Mouse (Mus musculus) right cerebral cortex, postnatal 10 days (tissue): ENCODE measurements around the gene Aldh18a1.
"Not testable (repeated sequence)": the region's sequence is repeated elsewhere in the genome, so short reads cannot be mapped to it uniquely, and the experiment has no call there.

Source experiments
- DNase-seq, 2 experiments: peaks; one replicate each; pipeline ENCODE4 v3.0.0; 2021; ENCODE audit warnings: low spot score in 2 of 2

Gene Aldh18a1

DNA sequence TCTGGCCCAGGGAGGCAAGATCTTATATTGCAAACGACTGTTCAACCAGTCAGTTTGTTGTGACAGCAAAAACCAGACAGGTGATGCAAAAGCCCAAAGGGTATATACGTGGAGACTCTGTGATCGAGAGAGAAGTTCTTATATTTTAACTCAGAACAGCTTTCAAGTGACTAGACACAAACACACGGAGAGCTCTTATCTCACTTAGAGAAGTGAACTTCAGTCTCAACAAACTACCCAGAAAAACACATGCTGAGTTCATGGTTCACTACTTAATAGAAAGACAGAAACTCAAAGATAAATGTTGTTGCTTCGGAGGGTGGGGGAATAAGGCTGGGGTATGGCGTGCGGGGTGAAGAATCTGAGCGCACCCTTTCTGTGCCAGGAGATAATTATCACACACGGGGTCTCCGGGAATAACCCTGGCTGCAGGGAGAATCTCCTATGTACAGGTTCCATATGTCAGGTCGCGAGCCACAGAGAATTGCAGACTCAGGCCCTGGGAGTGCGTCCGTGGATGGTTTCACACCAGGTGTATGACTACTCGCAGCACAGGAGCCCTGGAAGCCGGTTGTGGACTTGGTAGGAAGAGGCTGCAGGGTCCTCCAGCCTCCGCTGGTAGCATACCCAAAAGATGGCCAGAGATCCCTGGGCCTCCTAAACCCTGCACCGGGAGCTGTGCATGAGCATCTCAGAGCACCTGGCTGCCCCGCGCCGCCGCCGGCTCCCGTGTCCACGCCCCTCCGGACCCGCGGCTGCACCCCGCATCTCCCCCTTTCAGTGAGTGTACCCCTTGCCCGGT is 571 bp downstream of the Aldh18a1 start:
- peak in 1 of 2 experiments; percentile 34 for DNase-seq

DNA sequence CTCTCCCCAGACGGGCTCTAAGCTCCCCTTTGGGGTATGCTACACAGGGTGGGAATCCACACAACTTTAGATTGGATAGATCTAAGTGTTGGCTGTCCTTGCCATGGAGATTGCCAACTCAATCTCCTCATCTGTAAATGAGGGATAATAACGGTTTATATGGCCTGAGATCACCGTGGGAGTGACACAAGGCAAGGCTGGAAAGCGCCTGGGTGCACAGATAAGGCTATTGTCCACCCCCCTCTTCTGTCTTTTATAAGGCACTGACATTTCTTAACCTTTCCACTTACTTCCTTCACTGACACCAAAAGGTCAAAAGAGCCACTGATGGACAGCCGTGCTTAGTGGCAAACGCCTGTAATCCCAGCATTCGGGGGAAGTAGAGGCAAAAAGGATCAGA is 1.4 kb downstream of the Aldh18a1 start:
- no peak for DNase-seq

DNA sequence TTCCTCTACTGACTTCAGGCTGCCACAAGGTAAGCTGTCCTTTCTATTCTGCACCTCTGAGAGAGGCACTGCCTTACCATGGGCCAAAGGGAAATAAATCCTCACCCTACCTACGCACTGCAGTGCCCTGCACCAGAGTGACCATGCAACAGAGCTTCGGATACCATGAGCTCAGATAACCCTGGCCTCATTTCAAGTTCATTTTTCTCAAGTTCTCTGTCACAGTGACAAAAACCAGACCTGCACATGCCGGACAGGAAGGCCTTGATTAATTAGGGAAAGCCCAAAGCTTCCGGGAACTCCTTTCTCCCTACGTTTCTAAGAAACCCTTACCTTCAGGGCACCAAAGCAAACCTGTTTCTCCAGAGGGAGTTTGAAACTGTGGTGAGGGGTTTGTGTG is 6.6 kb downstream of the Aldh18a1 start:
- no peak for DNase-seq

DNA sequence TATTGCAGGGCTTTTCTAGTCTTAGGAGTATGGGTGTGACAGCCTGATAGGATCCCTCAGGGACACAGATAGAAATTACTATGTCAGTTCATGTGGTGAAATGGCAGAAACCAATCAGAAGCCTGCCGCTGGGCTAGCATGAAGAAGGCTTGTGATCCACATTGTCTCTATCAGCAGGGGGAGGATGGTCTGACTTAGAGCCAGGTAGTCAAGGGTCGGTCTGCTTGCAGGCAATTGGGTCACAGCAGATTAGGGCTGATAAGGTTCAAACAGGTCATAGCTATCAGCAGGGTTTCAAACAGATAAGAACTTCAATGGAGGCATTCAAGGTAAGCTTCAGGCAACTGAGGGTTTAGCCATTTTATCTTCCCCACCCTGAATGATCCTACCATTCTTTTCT is 7.4 kb downstream of the Aldh18a1 start:
- no peak for DNase-seq

DNA sequence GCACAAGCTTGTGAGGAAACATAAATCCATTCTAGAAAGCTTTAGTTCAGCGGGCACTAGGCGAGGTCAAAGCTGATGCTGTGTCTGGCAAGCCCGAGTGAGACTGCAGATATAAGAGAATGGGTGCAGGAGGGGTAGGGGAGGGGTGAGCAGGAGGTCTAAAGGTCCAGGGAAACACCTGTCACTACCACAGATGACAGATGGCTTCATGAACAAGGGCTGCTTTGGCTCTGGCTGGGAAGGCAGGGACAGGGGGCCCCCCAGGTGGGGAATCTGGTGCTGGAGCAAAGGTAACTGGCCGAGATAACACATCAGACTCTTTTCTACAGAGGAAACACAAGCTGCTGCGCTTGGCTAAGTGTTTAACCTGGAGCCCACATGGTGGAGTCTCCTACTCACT is 12.8 kb downstream of the Aldh18a1 start:
- no peak for DNase-seq

DNA sequence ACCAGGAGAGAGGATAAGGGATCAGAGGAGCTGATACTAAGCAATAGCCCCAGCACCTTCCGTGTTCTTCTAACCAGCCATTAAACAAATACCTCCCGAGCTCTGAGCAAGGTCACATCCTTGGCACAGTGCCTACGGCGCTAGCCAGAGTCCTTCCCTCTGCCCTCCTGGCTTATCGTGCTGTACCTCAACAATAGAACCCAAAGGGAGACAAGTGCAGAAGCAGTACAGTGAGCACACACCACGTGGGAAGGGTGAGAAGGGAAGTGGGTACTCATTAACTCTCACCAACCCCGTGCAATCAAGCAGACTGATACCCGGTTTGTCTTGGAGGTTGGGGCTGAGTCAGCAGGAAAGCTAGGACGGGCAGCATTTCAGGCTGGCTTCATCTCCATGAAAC is 17.5 kb downstream of the Aldh18a1 start:
- no peak for DNase-seq

DNA sequence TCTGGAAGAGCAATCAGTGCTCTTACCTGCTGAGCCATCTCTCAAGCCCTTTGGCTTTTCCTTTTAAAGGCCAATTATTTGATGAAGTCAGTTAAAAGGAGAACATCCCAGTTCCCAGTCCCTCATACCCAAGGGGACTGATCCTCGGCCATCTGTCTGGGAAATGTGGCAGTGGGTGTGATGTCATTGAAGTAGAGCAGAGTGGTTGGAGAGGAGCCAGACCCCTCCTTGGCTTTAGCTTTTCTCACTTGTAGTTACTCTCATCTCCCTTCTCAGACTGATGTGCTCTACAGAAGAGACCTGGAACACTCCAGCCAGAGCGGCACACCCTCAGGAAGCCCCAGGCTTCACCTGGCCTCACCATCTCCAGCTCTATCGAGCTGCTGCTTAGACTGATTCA is 20.6 kb downstream of the Aldh18a1 start:
- DNase-seq = no peak

DNA sequence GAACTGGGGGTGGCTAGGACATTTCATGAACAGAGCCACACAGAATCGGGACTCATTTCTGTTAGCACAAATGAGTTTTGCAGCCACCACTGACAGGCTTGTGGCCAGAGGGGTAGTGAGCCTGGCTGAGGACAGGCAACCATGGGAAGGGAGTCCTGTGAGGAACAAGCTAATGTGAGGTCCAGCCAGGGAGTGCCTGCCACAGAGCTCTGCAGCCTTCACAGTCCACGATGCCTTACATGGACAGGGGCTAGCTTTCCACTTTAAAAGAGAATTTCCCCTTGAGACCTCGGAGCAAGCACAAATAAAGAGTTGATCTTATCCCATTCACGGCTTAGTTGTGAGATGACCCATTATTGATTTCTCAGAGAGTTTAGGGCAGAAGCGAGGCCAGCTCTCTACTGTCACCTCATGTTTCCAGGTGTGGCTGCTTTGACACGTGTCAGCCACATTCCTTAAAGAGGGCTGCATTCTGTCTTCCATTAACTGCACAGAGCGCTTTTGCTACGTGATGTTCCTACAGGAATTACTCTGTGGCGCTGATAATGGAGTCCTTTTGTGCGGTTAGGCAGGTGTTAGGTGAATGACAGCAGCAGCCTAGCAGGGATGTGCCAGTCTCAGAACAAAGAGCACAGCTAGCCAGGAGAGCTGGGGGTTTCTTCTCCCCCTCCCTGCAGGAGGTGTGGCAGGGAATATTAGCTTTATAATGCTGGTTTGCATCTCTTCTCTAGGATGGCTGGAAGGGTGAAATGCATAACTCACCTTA is 24.2 kb downstream of the Aldh18a1 start:
- no peak for DNase-seq

DNA sequence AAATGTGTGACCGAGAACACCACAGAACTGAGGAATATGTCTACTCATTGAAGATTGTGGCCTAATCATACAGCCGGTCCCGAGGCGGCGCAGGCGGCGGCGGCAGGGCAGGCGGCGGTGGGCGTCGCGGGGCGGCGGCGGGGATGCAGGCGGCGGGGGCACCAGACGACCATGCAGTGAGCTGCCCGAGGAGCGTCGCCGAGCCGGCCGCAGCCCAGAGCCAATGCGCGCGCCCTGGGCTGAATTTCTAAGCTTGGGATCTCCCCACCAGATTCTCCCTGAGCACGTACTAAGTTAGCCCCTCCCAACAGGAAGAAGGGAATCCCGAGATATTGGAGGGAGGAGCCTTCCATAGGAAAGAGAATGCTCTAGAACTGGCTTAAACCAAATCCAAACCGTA is 26.7 kb downstream of the Aldh18a1 start:
- not testable (repeated sequence) for DNase-seq

DNA sequence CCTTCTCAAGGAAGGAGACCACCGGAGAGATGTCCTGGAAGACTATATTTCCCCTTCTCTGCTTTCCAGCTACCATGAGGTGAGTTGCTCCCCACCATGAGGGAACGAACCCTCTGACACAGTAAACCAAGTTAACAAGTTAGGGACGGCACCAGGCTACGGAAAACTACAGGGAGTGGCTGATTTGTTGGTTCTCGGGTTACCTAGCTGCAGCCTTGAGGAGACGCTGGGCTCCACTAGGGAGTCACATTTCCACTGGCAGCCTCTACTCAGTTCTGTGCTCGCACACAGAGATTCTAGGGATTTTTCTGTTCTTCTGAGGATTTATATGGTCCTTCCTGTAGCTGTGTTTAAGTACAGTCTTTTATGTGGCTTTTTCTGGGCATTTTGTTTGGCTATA is 32.2 kb downstream of the Aldh18a1 start:
- no peak for DNase-seq

DNA sequence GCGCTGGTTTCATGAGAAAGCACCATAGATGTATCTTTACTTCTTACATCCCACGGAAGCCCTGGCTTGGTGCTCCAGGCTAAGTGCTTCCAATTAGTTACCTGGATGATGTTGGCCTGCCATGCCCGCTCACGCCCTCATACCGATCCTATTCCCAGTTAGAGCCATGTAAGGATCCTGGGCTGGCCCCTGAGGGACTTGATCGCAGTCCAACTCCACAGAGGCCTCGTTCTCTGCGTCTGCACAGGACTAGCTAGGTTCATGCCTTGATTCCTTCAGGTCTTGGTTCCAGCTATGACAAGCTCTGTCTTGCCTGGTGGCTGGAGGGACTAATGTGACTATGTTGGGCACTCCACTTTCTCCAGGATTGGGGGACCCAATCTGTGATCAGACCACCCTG is 33.1 kb downstream of the Aldh18a1 start:
- DNase-seq = no peak

DNA sequence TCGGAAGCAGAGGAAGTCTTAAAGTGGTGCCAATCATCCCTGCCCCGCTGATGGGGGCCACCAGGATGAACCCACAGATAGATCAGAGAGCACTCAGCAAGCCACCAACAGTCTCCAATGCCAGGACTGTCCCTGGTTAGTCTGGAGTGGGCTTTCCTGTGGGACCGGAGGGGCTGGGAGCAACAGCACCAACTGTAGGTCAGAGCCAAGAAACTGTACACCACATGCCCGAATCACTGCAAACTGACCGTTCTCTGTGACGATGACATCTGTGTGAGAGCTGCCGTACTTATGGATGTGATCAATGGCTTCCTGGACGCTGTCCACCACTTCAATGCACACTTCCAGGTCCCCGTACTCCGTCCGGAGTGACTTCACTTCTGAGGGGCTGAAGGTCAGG is 33.9 kb downstream of the Aldh18a1 start:
- DNase-seq = no peak

DNA sequence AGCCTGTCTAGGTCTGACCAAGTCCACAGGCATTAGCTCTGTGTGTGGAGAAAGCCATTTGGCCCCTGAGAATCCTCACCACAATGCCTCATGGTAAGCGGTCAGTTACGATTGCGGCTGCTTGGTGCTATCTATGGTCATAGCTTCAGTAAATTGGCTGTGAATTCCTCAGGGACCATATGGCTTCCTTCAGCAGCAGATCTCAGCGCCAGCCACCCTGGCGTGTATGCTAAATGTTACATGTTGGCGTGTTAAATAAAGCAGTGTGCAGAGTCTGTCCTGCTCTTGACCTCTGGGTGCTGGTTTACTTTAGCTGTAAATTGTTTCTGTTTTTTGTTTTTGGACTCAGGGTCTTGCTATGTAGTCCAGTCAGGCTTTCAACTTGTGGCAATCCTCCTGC is 34.4 kb downstream of the Aldh18a1 start:
- DNase-seq = peak in 1 of 2 experiments; percentile 46

DNA sequence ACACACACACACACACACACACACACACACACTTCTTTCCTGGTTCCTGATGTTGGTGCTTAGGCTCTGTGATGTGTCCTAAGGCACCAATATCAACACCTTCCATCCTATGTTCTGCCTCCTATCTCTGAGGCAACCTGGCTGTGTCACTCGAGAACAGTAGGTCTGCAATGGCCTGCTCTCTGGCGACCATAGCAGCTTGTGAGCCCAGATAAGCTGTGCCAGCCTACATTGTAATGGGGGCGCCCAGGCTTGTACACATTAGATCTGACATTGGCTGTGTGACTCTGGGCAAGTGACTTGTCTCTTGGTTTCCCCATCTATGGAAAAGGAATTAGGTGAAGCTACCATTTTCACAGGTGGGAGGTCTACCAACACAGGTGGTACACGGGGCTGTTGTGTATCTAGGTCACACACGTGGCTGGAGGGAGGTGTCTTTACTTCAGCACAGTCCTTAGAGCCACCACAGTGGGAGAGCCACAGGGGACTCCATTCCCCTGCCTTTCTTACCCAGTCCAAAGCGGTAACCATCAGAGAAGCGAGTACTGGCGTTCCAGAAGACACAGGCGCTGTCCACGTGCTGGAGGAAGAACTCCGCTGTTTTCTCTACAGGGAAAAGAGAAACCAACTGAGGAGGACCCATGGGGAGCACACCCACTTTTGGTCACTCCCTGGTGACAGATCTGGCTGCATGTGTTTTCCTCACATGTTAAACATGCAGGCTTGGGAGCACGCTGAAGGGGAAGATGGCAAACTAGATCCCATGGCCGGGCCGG is 35.1 kb downstream of the Aldh18a1 start:
- DNase-seq = no peak

DNA sequence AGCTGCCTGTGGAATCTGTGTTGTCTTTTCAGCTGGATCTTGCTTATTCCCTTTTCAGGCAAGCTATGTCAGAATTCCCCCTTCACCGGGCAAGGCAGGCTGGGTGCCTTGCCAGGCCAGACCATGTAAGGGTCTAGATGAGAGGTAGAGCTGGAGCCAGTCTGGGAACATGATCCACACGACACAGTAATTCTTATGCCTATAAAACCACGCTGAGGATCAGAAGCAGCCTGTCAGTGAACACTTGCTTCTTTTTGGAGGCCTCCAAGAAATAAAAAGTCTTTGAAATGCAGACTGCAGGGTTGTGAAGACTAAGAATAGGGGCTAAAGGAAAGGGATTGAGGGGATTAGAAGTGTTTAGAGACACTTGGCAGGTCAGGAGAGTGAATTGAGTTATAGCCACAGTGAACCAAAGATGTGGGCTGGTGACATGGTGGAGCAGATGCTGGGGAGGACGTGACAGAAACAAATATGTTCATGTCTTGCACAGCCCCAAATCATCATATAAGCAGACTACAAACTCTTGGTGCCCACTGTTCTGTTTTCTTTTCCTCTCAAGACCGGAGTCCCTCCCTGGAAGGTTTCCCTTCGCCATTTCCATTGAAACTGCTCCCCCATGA is 38.6 kb downstream of the Aldh18a1 start:
- no peak for DNase-seq

DNA sequence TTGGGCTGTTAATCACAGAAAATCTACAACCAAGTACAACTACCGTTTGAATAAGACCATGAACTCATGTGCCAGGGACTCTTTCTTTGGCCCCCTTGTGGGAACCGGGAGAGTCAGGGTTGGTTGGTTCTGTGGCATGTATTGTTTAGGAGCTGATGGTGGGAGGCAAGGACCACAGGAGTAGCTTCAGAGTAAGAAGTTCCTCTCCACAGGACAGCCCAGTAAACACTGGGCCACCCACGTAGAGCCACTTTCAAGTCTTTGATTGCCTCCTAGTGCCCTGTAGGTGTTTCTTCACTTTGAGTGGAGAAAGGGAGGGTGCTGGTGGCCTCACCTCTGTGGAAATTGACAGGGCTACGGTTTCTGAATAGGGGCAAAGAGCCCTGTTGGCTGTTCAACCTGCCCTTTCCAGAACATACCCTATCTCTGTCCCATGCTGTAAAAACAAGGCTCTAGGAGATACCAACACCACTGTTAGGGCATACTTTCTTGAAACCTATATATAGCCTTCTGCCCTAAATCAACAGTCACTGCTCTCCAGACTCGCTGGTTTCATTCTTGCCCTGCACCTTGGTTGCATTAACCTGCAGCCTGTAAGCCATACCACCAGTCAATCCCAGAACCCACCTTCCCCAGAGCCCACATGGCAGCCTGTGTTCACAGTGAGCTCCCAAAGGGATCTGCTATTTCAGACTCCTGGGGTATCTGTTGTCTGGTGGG is 39.3 kb downstream of the Aldh18a1 start:
- DNase-seq = no peak

DNA sequence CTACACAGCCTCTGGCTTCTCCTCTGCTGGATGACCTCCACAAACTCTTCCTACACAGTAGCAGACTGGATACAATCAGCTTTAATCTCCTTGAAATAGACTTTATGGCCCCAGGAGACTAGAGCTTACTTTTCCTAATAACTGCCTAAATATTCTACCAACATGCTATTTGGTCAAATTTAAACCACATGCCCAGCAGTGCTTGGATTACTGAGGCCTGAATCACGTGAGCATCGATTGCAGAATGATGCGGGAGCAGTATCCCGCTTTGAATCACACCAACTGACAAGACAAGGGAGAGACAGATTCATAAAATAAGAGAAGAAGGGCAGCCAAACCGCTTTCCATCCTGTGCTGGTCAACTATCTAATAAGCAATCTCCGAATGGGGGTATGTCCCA is 39.9 kb downstream of the Aldh18a1 start:
- no peak for DNase-seq

DNA sequence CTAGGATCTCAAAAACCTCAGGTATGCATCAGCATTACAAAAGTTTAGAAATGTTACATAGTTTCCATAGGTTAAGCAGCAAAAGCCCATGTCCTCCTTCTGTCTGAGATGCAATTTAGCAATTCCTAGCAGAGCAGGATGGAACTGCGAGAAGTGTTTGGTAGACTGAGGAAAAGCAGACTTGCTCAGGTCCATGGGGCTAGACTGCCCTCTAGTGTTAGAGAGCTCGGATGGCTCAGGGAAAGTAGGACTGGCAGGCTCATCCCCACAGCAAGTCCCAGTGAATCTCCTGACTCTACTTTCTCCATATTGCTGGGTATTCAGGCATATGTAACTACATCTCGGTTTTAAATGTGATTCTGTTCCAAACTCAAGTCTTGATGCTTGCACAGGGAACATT is 43.4 kb downstream of the Aldh18a1 start:
- DNase-seq = peak; percentile 78 to 84

DNA sequence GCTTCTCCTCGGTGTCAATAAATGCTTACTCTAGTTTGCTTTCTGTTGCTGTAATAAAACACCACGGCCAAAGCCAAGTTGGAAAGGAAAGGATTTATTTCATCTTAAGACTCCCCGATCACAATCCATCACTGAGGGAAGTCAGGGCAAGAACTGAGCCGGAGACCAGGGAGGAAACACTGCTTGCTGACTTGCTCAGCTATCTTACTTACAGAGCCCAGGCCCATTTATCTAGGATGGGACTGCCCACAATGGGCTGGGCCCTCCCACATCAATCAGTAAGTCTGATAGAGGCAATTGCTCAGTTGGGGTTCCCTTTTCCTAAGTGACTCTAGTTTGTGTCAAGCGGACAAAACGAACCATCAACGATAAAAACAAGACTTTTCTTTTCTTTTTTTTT is 45.5 kb downstream of the Aldh18a1 start:
- DNase-seq = no peak

DNA sequence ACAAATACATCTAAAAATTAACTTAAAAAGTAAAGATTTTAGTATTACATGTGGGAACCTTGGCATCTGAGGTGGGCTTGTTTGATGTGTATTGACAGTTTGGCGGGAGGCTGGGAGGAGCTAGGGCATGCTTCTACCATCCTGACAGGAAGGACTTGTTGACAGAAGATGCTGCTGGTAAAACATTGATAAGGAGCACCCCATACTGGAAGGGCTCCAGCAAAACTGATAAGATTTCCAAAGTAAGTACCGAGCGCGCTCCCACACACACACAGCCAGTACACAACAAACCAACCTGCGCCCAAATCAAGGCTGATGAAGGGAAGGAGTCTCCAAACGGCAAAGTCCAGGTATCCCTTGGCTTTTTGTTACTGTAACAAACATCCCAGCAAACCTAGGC is 51.7 kb downstream of the Aldh18a1 start:
- no peak for DNase-seq

DNA sequence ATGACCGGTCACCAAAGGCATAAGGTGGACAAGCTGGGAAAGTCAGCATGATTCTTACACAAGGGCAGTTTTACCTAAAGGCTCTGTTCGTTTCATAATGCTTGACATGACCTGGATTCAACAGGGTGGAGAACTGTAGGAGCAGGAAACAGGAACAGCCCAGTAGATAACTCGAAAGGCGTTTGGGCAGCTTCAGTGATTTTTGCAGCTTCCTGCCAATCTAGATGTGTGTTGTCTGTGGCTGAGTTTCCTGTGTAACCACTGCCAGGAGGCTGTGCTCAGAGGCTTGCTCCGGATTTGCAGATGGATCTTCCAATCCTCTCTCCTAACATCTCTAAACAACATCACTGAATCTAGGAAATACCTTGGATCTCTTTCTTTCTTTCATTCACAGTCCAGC is 55.7 kb downstream of the Aldh18a1 start:
- DNase-seq = no peak
